Mouse (Mus musculus) CD4-positive, CD25-positive, alpha-beta regulatory T cell, adult 4 months (primary cell): ENCODE data around the gene Helq. TPM values are rescaled to one million over a fixed set of nuclear protein-coding genes. Genes with fewer than 3 reads are reported as not detected.
A peak's percentile ranks its signal among the peaks of the same experiment; 100 is the strongest.

Experiments
- ATAC-seq: one replicate; pipeline ENCODE4 v1.8.0; 2017
- polyA plus RNA-seq, 2 experiments: library from polyadenylated mRNA; unstranded; fragments of 100-300 nt; shearing (Covaris generic); gene quantifications; one replicate each; pipeline ENCODE4 v1.2.1; 2017

Helq gene
- polyA plus RNA-seq, result 10 to 100 TPM; 12.2 to 18.9 TPM

GRCm38 (mm10) chr5:100798165-100798860 is at the start of gene Helq, which contains the start of gene Mrps18c:
TSS of gene Helq (minus strand) at chr5:100798598.
TSS of gene Mrps18c (plus strand) at chr5:100798627.
- peak; percentile 91 for ATAC-seq

DNA sequence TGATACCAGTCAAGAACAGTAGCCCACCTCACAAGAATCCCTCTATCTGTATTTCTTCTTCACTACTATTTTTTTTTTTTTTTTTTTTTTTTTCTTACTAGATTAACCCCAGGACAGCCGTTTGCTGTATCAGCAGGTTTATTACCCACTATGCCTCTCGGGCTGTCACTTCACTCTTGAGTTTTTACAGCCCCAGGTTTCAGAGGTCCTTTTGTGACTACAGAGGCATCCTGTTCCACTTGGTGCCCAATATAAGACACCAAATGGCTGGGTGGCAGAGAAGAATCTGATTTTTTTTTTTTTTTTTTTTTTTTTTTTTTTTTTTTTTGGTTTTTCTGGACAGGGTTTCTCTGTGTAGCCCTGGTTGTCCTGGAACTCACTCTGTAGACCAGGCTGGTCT is 48.7 kb upstream of the Helq start:
- no peak for ATAC-seq

- ATAC-seq, result peak; percentile 40
Measured at GRCm38 (mm10) chr5:100846599-100846920, 48.2 kb upstream of the Helq start.

DNA sequence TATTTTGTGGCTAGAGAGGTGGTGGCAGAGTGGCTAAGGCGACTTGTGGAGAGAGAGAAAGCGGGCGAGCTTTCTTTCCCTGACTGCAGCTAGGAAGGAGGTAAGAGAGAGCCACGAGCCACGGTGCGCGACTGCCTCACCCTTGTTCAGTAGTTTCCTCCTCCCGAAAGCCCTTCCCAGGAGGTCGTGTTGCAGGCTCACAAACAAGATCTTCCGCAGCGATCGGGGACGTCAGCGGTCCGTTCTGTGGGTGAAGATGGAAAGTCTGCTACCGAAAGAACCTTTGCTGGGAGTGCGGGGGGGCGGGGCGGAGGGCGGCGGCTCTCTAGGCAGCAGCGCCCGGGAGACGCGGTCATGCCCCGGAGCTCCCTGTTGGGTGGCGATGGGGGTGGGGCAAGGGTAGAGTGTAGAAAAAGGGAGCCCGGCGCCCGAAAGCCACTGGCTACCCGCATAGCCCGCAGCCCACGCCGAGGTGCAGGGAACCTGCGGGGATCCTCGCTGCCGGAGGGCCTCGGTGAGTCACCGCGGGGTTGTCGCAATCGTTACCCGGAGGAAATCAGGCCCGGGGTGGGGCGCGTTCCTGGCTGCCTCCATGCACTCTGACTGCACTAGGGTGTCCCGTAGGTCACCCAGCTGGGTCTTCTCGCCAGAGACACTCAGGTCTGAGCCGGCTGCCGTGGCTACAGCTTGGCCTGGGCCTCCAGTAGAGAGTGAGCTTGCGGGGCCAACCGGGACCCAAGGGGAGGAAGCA is 47.6 kb upstream of the Helq start:
- ATAC-seq, result peak; percentile 72

- ATAC-seq, result peak; percentile 38
Measured at GRCm38 (mm10) chr5:100845485-100845847, 47.1 kb upstream of the Helq start, which contains the start of gene Gpat3. TSS of gene Gpat3 (plus strand) at chr5:100845713.

DNA sequence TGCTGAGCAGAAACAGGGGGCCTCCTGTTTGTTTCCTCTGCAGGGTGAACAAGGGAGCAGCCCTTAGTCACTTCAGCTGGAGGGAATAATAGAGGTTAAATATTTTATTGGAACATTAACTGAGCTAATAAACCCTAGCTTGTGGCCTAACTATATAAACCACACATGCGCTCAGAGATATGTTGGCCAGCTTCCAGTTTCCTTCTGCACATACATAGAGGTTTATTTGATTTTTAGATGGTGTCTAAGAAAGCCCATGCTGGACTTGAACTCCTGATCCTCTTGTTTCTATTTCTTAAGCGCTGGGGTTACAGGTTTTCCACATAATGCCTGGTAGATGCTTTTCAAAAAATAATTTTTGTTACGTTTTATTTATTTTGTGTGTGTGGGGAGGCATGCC is 46.1 kb upstream of the Helq start:
- ATAC-seq, result no peak

DNA sequence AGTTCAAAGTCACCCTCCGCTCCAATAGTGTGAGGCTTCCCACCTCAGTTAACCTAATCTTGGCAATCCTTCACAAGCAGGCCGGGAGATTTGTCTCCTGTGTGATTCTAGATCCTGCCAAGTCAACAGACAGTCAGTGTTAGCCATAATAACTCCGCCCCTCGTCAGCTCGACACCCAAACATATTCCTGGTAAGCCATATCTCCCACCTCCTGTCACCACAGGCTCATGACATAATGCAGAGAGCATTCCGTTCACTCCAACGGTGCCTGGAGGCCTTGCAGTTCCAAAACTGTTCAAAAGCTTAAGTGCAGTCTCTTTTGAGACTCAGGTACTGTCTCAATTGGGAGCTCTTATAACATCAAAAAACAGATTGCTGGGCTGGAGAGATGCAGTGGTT is 39.5 kb upstream of the Helq start:
- no peak for ATAC-seq

GRCm38 (mm10) chr5:100835862-100836538 is 37.6 kb upstream of the Helq start:
- no peak for ATAC-seq

DNA sequence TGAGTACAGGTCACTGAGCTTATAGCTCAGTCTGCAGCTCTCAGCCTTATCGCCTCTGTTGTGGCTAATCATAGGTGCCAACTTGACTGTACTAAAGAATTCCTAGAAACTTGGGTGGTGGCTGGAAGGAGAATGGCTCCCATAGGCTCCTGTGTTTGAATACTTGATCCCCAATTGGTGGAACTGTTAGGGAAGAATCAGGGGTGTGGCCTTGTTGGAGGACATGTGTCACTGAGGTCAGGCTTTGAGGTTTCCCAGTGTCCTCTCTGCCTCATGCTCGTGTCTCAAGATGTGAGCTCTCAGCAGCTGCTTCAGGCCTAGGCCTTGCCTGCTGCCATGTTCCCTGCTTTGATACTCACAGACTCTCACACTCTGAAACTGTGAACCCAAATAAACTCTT is 35.4 kb upstream of the Helq start:
- no peak for ATAC-seq

- ATAC-seq, result no peak
Measured at GRCm38 (mm10) chr5:100832680-100833079, 34.3 kb upstream of the Helq start.

GRCm38 (mm10) chr5:100828701-100829100 is 30.3 kb upstream of the Helq start:
- no peak for ATAC-seq

DNA sequence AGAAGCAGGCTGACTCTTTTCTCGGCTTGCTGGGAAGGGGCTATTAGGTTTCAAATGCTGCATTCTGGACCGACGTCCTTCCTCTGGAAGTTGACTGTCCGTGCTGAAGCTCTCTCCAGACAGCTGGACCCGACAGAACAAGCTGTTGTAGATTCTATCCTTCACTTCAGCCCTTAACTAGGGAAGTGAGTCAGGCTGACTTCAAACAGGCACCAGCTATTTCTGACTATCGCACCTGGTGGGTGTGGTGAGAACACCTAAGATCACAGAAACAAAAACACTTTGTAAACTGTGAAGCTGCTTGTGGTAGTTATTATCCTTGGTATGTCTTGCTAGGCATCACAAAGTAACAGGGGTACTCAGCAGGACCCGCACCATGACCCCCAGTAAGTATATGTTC is 28.1 kb upstream of the Helq start:
- no peak for ATAC-seq

DNA sequence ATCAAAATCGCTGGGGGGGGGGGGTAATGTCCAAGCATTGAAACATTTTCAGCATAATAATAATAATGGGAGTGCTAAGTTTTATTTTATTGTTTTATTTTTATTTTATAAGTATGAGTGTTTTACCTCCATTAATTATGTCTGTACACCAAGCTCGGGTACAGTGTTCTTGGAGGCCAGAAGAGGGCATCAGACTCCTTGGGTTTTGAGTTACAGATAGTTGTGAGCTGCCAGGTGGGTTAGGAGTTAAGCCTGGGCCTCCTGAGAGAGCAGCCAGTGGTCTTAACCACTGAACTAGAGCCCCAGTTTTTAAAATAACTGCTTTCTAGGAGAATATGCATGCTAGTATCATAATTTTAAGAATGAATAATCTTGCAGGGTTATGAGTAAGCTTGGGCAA is 27.6 kb upstream of the Helq start:
- ATAC-seq, result peak; percentile 51

DNA sequence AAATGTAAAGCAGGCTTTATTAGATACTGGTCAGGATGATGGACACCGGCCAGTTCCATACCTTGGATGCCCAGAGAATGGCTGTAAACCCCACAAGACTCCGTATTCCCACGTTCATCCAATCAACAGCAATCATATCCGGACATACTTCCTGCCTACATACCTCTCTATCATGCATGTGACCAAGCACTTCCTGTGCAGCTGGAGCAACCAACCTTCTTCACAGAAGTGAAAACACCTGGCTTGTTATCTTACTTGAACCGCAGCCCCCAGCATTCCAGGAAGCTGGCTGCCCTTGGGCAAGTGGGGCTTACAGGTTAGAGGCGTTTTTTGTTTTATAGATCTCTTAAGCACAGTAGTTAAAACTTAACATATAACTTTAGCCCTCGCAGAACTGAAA is 24.4 kb upstream of the Helq start:
- no peak for ATAC-seq

GRCm38 (mm10) chr5:100821375-100821774 is 23.0 kb upstream of the Helq start:
- ATAC-seq, result no peak

- peak; percentile 95 for ATAC-seq
Measured at GRCm38 (mm10) chr5:100820483-100821184, 22.2 kb upstream of the Helq start, which contains the start of gene Abraxas1. TSS of gene Abraxas1 (minus strand) at chr5:100820965.

DNA sequence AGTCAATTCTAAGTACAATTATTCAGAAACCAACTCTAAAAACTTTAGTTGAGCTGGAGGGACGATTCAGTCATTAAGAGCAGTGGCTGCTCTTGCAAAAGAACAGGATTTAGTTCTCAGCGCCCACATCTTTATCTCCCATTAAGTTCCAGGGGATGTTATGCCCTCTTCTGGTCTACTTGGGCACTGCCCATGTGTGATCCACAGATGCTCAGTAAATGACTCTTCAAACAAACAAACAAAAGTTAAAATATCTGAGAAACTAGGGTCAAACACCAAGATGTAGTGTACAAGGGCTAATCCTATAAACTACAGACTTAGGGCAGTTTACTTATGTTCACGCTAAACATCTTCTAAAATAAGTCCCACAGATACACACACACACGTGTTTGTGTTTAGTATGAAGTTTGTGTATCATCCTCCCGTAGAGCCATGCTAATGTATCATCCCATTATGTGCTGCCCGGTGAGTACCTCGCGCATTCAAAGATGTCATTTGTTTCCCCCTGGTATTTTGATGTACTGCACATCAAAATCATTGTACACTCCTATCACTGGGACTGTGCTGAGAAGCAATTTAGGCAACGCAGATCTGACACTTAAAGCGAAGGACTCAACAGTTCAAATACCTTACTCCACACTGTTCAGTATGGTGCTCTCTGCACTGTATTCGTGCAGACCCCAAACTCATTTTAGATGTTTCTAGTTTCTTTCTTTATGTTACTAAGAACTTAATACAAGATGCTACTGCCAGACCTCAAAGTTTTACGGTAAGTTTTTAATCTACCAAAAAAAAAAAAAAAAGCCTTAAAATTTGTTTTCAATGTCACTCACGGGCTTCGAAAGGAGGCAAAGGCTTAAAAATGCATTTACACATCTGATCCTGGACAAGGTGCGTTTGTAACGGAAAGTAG is 21.4 kb upstream of the Helq start:
- no peak for ATAC-seq

- no peak for ATAC-seq
Measured at GRCm38 (mm10) chr5:100818341-100818740, 19.9 kb upstream of the Helq start.

GRCm38 (mm10) chr5:100794084-100794483 is 4.3 kb downstream of the Helq start:
- ATAC-seq, result no peak

DNA sequence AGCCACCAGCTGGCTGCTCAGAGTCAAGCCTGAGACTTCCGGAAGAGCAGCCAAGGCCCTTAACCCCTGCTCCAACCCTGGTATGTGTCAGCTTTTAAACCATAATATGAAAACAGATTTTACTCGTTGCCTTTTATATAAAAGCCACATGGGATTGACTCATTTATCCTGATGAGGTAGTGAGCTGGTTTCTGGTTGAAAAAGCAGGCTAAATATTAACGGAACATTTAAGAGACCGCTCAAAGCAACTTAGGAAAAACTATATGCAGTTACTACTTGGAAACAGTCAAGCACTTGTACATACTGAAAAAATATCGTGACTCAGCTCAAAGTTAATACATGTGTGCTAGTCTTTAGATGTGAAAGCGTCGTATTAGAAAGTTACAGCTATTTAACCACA is 6.1 kb downstream of the Helq start:
- ATAC-seq, result no peak

GRCm38 (mm10) chr5:100787527-100787926 is 10.9 kb downstream of the Helq start:
- no peak for ATAC-seq

DNA sequence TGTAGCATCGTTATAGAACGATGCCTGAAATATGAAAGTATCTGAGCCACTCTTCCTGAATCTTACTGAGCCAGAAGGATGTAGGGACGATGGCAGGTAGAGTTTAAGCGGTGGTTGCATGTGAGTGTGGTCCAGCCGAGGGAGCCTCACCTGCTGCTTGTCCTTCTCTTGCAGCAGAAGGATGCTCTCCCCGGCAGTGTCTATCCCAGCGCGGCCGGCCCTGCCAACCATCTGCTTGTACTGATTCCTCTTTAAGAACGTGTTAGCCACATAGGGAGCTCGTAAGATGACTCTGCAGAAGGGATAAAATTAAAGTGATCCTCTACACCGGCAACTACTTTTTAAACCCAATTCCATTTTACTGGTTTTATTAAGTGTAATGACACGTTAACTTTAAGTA is 19.4 kb downstream of the Helq start:
- ATAC-seq, result no peak
